Mouse (Mus musculus) frontal cortex, adult (tissue): ENCODE results near the gene Hcrt.
"Not testable (repeated sequence)": the region's sequence is repeated elsewhere in the genome, so short reads cannot be mapped to it uniquely, and the experiment has no call there.

Experiments used
- ATAC-seq: cut with Nextera tagmentation; 2 replicates; pipeline ENCODE4 v1.9.2; 2017; ENCODE audit warnings: mild to moderate bottlenecking, moderate library complexity, mixed read lengths; ENCODE audit not compliant: low TSS enrichment

Gene Hcrt

DNA sequence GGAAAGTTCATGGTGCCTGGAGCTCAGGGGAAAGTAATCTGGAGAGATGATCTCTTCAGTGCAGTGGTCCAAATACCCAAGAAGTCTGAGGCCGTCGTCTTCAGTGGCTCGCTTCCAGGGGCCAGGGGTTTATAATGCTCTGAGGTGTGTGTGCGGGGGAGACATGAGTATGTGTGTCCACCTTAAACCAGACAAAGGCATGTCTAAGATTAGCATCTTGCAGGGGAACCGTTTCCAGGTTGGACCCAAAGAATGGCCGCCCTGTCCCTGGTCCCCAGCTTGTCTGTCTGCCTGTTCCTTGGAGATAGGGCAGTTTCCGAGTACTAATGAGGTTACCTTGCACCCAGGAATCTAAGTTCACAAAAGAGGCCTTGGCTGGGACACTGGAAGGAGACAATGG lies at the start of gene Hcrt:
Gene Hcrt, minus strand, starts transcription at position 101 of the 400 bp plus-strand sequence.
- no peak for ATAC-seq

DNA sequence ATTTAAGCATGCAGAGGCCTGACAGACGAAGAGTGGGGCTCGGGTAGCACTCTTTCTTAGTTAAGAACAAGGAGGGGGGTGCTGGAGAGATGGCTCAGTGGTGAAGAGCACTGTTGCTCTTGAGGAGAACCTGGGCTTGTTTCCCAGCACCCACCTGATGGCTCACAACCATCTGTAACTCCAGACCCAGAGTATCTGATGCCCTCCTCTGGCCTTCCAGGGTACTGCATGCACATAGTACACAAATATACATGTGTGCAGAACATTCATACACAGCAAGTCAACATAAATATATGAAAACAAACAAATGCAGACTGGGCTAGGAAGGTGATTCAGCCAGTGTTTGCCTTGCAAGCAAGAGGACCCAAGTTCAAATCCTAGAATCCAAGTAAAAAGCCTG lies 48.4 kb upstream of the Hcrt start:
- no peak for ATAC-seq

DNA sequence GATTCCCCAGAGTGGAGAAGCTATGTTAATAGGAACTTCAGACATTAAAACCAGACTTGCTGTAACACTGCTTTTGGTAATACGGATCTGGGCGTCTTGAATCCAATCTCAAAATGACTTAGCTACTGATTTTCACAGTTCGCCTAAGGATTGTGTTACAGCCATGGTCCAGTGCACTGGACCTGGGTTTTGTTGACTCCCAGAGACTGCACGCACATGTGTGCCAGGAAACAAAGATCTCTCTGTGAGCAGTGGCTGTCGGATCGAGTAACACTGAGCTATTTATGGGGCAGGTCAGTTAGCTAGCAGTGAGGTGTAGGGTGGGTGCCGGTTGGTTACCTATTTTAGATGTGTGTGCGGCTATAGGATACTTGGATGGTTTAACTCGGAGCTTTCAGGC lies 47.8 kb upstream of the Hcrt start:
- no peak for ATAC-seq

DNA sequence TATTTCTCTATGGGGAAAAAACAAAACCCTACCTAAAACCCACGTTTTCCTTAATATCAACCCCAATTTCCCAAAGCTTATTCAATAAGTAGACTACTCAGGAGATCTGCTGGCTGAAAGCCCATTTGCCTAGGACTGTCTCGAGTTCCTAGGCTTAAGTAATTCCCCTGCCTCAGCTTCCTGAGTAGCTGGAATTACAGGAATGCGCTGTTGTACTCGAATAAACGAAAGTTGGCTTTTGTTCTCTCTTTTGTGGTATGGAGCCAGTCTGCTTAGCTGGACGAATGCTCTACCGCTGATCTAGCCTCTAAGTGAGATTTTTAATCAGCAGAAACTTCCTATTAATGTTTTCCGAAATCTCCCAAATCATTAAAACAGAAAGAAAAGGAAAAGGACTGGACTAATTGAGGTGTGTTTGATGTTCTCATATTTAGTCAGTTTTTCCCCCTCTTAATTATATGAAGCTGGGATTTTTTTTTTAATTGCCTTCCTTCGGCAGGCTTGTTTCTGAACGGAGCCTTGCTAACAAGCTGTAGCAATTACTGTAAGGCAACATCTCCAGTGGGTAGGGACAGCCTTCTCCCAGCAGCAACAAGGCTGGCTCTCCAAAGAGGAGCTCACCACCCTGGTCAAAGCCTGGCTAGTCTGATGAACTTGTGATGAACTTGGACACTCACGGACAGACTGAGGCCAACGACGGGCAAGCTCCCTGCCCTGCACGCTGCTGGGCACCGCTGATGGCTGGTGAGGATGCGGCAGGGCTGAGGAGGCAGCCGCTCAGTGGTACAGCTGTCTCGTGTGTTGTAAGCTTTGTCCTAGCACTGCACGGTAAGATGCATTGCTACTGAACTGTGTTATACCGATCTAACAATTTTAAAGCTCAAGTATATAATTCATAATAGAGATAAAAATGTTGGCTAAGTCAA lies 43.9 kb upstream of the Hcrt start:
- no peak for ATAC-seq

DNA sequence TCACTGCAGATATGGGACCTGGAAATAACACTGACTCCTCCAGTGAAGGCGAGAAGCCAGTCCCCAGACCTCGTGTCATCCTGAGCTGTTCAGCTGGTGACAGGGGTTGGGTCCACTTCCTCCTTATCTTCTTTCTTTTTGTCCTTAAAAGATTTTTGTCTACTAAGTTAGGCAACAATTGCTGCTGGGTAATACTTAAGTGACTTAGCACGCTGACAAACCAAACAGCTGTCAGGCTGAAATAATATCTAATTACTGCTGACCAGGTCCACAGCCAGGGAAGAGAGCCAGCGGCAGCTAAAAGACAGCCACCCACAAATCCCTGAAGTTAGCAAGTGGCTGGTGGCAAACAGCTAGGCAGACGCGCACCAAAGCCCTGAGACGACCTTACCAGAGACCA lies 42.8 kb upstream of the Hcrt start:
- ATAC-seq, result no peak

DNA sequence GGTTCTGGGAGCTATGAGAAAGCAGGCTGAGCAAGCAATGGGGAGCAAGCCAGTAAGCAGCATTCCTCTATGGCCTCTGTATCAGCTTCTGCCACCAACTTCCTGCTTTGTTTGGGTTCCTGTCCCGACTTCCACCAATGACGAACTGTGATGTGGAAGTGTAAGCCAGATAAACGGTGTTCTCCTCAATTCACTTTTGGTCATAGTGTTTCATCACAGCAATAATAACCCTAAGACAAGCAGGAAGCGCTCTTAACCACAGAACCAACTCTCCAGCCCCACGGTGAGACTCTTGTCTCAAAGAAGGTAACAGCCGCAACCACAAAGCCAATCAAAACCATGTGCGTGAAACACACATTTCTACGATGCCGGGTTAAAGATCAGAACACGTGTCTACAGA lies 41.7 kb upstream of the Hcrt start:
- no peak for ATAC-seq

DNA sequence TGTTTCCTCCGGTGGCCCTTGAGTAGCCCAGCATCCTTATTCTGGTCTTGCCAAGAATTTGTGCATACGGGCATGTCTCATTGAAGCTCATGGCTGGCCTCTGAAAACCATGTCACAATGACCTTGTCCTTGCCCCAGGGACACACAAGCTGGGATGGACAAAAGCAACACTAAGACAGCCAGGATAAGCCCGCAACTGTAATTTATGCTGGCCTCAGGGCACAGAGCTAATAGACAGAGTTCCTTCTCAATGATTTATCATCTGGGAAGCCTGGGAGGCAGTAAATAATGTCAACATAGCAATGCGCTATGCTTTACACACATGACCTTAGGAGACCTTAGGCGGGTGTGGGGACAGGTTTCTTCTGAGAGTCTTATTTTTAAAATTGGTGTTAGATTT lies 36.7 kb upstream of the Hcrt start:
- no peak for ATAC-seq

DNA sequence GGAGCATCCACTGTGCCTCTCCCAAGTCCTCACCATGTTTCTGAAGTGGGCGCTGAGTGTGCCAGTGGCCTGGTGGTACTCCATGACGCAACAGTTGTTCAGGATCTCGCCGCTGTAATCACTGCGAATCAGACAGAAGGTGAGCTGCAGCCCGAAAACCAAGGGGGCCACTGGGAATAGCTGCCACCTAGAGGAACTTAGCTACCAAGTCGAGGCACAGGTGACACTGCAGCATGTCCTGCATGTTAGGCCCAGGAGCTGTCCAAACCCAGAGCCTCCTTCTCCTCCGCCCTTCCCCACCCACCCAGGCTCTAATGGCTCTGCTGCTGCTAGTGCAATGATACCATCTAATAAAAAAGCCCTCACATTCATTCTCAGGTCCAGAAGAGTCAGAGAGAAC lies 33.9 kb upstream of the Hcrt start:
- ATAC-seq, result no peak

DNA sequence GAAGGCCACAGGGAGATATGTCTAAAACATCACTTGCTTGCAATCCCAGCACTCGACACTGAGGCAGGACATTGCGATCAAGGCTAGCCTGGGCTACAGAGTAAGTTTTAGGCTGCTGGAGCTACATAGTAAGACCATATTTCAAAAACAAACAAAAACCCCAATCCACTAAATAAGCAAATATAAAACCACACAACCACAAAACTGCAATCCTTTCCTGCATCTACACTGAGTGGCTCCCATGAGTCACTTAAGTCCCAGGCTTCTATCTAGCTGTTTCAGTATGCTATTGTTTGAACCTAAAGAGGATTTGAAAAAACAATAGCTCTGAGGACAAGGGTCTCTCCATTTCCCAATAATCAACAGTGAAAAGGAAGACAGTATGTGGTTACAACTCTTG lies 32.7 kb upstream of the Hcrt start:
- no peak for ATAC-seq

DNA sequence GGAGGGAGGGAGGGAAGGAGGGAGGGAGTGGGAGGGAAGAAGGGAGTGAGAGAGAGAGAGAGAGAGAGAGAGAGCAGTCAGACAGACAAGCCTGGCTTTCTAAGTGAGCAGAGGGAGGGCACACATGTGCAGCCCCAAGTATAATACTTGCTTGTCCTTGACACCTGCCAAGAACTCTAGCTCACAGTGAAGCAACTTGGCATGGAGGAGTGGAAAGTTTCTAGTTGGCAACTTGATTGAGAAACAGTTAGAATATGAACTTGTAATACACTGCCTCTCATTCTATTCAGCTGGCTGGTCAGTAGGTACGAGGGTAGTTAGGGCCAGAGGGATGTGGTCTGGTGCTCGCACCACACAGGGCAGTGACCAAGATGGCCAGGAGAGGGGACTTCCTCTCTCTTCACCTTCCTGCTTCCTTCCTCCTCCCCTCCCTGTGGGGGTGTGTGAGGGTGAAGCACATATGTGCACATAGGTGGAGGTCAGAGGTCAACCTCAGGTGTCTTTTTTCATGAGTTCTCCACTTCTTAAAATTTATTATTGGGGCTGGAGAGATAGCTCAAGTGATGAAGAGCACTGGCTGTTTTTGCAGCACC lies 28.8 kb upstream of the Hcrt start:
- ATAC-seq, result no peak

DNA sequence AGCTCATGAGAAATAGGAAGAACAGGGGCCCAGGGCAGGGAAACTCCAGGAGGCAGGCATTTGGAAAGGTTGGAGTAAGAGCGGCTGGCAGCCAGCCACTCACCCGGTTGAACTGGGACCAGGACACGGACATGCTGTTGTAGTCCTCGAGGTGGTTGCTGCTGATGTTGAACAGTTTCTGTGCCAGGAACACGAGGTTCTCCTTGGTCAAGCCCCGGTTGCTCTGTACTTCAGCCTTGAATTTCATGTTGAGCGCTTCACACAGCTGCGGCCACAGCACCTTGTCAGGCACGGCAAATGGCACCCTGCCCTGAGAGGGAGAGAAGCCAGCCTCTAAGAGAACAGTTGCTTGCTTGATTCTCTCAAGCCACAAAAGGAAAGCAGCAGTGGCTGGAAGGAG lies 27.9 kb upstream of the Hcrt start:
- not testable (repeated sequence) for ATAC-seq

DNA sequence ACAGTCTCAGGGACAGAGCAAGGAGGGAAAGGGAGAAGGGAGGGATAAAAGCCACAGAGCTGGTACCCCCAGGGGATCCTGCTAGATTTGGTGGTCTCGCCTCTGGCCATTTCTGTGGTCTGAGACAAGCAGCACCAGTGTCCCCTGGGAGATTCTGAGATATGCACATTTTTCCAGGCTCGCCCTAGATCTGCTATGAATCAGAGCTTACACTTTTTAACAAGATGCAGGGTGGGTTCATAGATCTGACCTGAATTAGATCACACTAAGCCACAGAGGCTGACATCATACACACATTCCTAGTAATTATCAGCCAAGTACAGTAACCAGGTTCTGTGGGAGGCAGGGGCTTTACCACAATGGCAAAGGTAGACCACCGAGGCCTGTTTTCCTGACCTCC lies 27.0 kb upstream of the Hcrt start:
- ATAC-seq, result no peak

DNA sequence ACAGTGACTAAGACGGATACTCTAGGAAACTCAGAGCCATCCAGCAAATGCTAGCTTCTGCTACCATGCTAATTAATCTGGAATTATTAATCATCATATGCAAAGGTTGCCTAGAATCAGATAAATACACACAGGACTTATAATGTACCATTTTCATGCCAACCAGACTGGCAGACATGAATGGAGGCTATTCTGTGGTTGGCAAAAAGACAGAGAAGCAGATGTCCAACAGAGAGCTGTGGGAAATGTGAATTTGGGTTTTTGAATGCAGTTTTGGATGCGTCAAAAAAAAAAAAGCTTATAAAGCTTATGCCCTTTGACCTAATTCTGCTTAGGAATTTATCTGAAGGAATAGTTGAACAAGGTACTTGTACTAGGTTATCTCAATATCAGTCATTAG lies 23.0 kb upstream of the Hcrt start:
- no peak for ATAC-seq

DNA sequence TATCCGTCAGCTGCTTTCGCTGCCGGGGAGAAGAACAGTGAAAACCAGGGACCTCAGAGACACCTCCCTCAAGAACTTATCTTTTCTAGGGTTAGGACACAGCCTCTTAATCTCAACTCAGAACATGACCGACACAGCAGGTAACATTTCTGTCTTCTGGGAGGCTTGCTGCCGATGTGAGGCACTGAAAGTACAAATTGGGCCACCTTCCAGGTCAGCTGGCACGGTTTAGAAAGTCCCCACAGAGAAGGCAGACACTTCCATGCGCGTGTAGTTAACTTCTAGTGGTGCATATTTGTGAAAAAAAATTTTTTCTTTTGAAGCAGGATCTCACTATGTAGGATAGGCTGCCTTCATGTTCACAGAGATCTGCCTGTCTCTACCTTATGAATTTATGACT lies 21.6 kb upstream of the Hcrt start:
- ATAC-seq, result no peak

DNA sequence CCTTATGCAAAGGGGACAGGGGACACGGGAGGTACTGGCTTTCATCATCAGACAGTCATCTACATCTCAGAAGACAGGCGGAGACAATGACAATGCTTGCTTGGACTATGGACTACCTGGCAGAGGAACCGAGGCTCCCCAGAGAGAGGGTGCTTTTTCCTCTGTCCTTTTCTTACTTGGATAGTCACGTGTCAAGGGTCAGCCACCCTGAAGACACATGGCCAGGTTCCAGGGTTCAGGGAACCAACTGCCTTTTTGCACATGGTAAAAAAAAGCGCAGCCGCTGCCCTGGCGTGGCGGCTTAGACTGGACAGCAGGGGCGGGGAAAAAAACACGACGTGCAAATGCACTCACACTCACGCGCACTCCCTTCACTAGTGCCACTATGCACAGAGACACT lies 19.8 kb upstream of the Hcrt start:
- no peak for ATAC-seq

DNA sequence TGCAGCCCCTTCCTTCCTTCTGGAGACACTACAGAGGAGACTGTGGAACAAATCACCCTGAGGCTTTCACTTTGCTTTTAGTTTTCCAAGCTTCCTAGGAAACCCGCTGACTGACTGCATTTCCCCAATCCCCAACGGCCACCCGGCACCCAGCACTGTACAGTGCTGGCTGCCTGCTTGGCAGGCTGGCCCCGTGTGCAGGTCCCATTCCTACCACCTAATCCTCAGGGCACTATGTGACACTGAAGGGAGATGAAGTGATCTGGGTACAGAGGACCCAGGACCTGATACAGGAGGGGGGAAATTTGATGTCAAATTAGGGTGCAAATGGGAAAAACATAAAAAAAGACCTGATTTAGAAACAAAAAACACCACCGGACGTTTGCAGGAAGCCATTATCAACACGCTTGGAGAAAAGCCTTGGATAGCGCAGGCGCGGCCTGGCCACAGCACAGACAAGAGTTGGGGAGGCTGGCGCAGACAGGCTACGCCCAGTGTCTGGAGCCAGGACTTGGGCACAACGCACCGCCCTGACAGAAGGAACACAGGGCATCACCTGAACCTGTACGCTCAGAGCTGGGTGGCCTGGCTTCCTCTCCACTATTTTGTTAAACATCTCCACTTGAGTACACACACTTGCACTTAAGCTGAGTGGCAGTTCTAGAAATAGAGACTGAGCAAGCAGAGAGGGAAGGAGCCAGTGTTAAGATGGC lies 19.2 kb upstream of the Hcrt start:
- ATAC-seq, result no peak

DNA sequence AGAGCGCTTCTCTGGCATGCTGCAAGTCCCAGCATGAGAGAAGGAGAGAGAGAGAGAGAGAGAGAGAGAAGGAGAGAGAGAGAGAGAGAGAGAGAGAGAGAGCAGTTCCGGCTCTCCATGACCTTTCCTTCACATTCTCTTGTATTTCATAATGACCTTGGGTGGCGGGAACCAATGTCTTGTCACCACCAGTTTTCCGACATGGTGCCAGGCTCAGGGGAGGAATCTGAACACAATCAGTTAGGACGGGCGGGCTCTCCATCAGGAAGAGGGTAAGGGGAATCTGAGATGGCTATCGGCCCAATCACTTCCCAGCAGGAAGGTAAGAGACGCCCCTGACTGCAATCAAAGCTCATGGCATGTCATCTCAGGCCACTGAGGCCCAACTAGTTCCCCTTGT lies 17.5 kb upstream of the Hcrt start:
- no peak for ATAC-seq

DNA sequence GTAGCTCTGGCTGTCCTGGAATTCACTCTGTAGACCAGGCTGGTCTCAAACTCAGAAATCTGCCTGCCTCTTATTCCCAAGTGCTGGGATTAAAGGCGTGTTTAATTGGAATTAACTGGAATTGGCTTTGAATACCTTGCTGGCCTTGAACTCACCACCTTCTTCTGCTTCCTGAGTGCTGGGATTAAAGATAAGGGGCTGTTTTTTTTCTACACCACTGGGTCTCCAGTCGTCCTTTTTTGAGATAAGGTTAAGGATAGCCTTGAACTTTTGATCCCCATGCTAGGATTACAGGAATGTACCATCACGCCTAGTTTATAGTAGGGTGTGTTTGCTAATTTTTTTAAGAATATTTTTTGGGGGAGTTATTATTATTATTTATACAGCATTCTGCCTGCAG lies 15.3 kb upstream of the Hcrt start:
- ATAC-seq, result no peak

DNA sequence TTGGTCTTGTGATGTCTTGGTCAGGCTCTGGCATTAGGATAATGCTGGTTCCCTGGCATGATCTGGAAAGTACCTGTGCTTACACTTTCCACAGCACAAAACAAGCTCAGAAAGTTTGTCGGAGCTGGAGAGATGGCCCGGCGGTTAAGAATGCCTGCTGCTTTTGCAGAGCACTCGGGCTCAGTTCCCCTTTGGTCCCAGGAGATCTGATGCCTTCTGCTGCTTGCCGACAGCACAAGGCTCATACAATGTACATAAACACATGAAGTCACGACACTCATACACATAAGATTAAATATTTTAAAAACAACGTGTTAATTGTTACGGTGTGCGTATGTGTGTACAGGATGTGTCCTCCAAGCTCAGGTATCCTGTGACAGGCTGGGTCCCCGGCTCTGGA lies 13.2 kb upstream of the Hcrt start:
- ATAC-seq, result no peak

DNA sequence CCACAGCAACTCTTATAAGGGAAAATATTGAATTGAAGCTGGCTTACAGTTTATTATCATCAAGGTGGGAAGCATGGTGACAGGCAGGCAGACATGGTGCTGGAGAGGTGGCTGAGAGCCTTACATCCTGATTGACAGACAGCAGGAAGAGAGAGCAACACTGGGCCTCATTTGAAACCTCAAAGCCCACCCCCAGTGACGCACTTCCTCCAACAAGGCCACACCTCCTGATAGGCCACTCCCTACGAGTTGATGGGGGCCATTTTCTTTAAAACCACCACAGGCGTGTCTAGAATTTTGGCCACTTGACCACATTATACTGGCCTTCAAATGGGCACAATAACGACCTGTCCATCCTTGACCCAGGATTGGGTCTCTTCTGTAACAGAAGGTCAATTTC lies 11.5 kb upstream of the Hcrt start:
- ATAC-seq, result no peak

DNA sequence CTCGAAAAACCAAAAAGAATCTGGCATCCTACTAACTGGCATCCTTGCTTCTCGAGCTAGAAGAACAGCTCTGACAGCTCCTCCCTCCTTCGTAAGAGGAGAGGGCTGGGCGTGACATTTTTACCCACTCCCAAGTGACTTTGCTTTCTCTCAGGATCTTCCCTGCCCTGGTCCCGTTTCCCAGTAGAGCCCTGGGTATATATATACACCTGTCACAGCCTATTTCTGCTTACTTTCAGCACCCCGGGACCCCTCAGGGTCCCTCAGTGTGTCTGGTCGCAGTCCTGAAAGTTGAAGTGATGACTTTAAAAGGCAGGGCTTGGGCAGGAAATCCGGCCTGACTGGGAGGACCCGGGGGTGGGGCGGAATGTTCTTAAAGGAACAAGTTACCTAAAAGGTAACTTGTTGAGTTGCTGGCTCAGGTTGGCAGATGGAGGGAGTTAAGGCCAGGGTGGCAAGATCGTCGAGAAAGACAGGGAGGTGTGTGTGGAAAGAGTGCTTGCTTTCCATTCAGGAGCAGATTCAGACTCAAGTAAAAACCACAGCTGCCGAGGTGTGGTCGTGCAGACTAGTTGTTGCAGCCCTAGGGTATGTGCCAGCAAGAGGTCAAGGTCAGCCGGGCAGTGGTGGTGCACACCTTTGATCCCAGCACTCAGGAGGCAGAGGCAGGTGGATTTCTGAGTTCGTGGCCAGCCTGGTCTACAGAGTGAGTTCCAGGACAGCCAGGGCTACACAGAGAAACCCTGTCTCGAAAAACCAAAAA lies 8.1 kb upstream of the Hcrt start, which contains the start of gene Ghdc:
Gene Ghdc, minus strand, starts transcription at position 312 of the 763 bp plus-strand sequence.
- ATAC-seq, result peak; percentile 95

DNA sequence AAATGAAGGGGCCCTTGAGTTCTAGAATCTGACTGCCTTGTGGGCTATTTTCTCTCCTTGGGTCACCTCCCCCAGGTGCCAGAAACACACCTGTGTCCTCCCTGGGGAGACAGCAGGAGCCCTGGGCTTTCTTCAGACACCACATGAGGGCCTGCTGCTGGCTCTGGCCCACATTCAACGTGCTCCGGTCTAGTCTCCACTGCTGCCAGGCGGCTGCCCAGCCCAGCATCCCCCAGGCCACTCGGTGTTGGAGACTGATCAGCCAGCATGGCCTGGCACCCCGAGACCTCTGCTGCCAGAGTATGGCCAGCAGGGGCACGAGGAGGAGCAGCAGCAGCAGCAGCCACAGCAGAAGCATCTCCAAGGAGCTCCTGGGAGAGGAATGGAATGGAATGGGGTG lies 7.2 kb upstream of the Hcrt start:
- ATAC-seq, result peak; percentile 24; the same call in 1 of the 2 replicates
